Mouse (Mus musculus) stomach, embryonic 16.5 days (tissue): ENCODE data around the gene Tmem176a. TPM values are rescaled to one million over a fixed set of nuclear protein-coding genes. Genes with fewer than 3 reads are reported as not detected.
A peak's percentile ranks its signal among the peaks of the same experiment; 100 is the strongest.

ENCODE experiments used
- ATAC-seq: fragments of 200-750 bp; cut with Nextera tagmentation; 2 replicates; pipeline ENCODE4 v1.8.0; 2017; ENCODE audit warnings: moderate number of reproducible peaks, moderate TSS enrichment; ENCODE audit not compliant: insufficient read depth, low FRiP score
- H3K27ac ChIP-seq: fragments of 300-500 bp; sonication (generic); 2 replicates; pipeline ENCODE4 v1.5.1; 2014; ENCODE audit warnings: low read length
- H3K27me3 ChIP-seq: fragments of 300-500 bp; sonication (generic); 2 replicates; pipeline ENCODE4 v1.6.1; 2014; ENCODE audit warnings: low read length, control low read depth, mixed read lengths; ENCODE audit not compliant: control insufficient read depth, insufficient read depth
- H3K36me3 ChIP-seq: fragments of 300-500 bp; sonication (generic); 2 replicates; pipeline ENCODE4 v1.6.1; 2014; ENCODE audit warnings: low read length; ENCODE audit not compliant: control insufficient read depth, insufficient read depth
- H3K4me1 ChIP-seq: fragments of 300-500 bp; sonication (generic); 2 replicates; pipeline ENCODE4 v1.6.1; 2014; ENCODE audit warnings: low read length, control low read depth, mixed read lengths; ENCODE audit not compliant: control insufficient read depth, insufficient read depth
- H3K4me2 ChIP-seq: fragments of 300-500 bp; sonication (generic); 2 replicates; pipeline ENCODE4 v1.6.1; 2014; ENCODE audit warnings: low read depth, low read length, mixed read lengths
- H3K4me3 ChIP-seq: fragments of 300-500 bp; sonication (generic); replicated peaks from 2 replicates; pipeline ENCODE4 v1.5.1; 2014; ENCODE audit warnings: mild to moderate bottlenecking, low read length
- H3K9ac ChIP-seq: fragments of 300-500 bp; sonication (generic); 2 replicates; pipeline ENCODE4 v1.6.1; 2014; ENCODE audit warnings: low read length
- H3K9me3 ChIP-seq: fragments of 300-500 bp; sonication (generic); replicated peaks from 2 replicates; pipeline ENCODE4 v1.6.1; 2016; ENCODE audit warnings: low read length, control low read depth; ENCODE audit not compliant: control insufficient read depth
- WGBS: fragments of 180-500 bp; shearing (Covaris S2); extraction: QIAGEN DNeasy Blood & Tissue Kit; methylation state at CpG from one replicate; pipeline ENCODE4 v1.1.7; 2014; 5-methylcytosine and 5-hydroxymethylcytosine counted together
- polyA plus RNA-seq: library from polyadenylated mRNA; unstranded; fragments of >200 nt; fragmentation: Nextera tagmentation; extraction: Ambion mirVana; gene quantifications from 2 replicates; pipeline ENCODE4 v1.2.1, GENCODE M21; 2015

The Tmem176a gene
- polyA plus RNA-seq, 1 experiment from 2014 or later = 157 TPM

DNA sequence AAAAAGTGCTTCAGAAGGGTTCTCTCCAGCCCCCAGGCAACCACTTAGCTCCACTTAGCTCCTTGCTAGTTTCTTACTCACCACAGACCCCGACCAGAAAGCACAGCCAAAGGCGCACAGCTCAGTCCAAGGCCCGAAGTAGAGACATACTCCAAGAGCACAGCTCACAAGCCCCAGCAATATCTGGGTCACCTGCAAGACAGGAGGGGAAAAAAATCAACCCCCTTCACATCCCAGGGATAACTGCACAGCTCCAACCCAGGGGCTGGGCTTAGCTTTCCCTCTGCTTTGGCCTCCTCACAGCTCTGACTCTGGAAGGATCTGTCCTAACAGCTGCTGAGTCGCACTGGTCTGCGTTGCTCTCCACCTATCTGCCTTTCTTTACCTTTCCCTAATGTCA lies 4.6 kb upstream of the Tmem176a start:
- Histone ChIP-seq H3K27ac (no peak overlapping the region), H3K4me1 (peaks cover 4% of the 10 kb centered on the region; the same call in 1 of the 2 replicates), H3K27me3 (no peaks in the 10 kb centered on the region), H3K4me3 (no peak overlapping the region), H3K4me2 (no peak overlapping the region), H3K36me3 (peaks cover 40% of the 10 kb centered on the region), H3K9ac (no peak overlapping the region), H3K9me3 (no peaks in the 10 kb centered on the region; the same call in 1 of the 2 replicates)
- no peak for ATAC-seq
- WGBS = 85% methylated on average over 5 of the region's 5 CpGs

DNA sequence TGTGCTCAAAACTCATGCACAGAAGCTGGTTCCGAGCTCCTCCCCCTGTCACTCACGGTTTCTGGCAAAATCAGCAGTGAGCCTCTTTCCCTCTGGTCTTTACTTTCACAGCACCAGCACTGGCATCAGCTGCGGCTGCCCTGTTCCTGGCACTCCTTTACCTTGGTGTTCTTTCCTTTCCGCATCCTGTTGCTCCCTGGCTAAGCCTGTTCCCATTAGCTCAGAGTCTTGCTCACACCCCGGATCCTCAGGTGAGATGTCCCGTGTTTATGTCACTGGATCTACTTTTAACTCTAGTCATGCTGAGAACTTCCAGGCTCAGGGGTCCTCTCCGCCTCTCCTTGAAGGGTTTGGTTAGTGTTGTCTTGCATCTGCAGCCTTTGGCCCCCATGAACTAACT lies 3.2 kb upstream of the Tmem176a start:
- no peak overlapping the region for H3K9ac ChIP-seq
- peaks cover 15% of the 10 kb centered on the region for H3K4me1 ChIP-seq
- no peak overlapping the region for H3K27ac ChIP-seq
- no peak for ATAC-seq
- H3K36me3 ChIP-seq = peaks cover 35% of the 10 kb centered on the region
- WGBS = 78% methylated on average over 7 of the region's 7 CpGs
- H3K4me2 ChIP-seq = no peak overlapping the region
- no peaks in the 10 kb centered on the region; the same call in 1 of the 2 replicates for H3K9me3 ChIP-seq
- no peaks in the 10 kb centered on the region for H3K27me3 ChIP-seq
- H3K4me3 ChIP-seq = no peak overlapping the region

DNA sequence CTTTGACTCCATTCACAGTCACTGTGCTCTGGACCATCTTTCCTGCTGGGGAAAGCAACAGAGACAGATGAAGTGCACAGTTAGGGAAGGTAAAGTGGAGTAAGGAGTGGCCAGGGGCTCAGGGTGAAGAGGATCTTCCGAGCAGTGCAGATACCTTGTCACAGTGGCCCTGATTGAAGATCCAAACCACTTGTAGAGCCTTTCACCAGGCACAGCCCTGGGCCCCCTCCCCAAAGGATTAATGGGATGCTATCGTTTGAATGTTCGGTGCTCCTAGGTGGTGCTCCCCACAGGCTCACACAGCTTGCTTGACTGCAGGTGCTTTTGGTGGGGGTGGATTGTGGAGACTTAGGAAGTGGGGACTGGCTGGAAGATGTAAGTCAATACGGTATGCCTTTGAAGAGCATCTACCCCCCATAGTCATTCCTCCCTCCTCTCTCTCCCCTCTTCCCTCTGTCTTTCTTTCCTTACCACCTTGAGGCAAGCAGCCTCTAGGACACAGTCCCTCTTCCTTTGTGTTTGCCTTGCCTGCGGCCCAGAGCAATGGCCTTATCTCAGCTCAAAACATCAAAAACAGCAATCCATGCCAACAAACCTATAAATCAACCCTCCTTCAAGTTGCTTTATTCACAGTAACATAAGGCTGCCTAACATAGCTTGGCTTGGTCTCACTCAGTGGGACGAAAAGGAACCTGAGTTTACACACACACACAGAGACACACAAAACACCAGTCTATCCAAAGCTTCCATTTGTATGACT lies 2.2 kb upstream of the Tmem176a start:
- WGBS = 63% methylated on average over 6 of the region's 6 CpGs

DNA sequence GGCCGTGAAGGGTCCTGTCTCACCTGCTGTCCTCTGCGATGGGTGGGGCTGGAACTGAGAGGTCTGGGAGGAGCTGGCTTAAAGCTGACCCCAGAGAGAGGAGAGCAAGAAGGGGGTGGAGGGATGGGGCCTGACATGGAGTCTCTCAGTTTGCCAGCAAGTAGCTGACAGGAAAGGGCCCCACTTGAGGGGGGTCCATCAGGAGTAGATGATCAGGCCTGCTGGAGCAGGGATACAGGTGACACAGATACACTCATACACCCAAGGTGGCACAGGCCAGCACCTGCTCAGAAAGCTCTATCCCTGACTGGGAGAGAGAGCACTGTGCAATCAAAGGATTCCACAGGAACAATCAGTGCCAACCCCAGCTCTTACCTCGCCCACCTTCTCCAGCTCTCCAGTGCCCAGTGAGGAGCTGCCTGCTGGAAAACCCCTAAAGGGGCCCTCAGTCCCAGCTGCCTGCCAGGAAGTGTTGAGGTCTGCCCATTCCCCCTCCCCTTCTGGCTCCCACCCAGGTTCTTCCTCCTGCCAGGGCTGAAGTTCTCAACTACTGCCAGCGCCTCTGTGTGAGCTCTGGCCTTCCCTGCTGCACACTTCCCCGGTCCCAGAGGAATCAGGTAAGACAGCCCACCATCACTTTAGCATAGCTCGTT lies 380 bp downstream of the Tmem176a start, which contains the start of gene Tmem176b:
Gene Tmem176b, minus strand, starts transcription at position 524 of the 653 bp plus-strand sequence.
- Histone ChIP-seq H3K9ac (peak within 1 kb of the TSS; percentile 80), H3K27ac (peak within 1 kb of the TSS; percentile 93), H3K9me3 (no peaks in the 10 kb centered on the region), H3K4me3 (peak within 1 kb of the TSS; percentile 59), H3K4me2 (peak within 1 kb of the TSS; percentile 75), H3K27me3 (no peaks in the 10 kb centered on the region), H3K36me3 (peaks cover 8% of the 10 kb centered on the region), H3K4me1 (peaks cover 18% of the 10 kb centered on the region)
- ATAC-seq = peak; percentile 93
- WGBS = 4% methylated on average over 6 of the region's 6 CpGs

More for the DNA sequence above, 2.2 kb upstream of the Tmem176a start:
- H3K9me3 ChIP-seq = no peaks in the 10 kb centered on the region
- no peak overlapping the region for H3K4me3 ChIP-seq
- ATAC-seq = no peak
- H3K36me3 ChIP-seq = peaks cover 25% of the 10 kb centered on the region
- H3K4me1 ChIP-seq = peaks cover 18% of the 10 kb centered on the region
- no peaks in the 10 kb centered on the region for H3K27me3 ChIP-seq
- H3K9ac ChIP-seq = no peak overlapping the region
- no peak overlapping the region for H3K27ac ChIP-seq
- peak overlapping the region; percentile 75 for H3K4me2 ChIP-seq

DNA sequence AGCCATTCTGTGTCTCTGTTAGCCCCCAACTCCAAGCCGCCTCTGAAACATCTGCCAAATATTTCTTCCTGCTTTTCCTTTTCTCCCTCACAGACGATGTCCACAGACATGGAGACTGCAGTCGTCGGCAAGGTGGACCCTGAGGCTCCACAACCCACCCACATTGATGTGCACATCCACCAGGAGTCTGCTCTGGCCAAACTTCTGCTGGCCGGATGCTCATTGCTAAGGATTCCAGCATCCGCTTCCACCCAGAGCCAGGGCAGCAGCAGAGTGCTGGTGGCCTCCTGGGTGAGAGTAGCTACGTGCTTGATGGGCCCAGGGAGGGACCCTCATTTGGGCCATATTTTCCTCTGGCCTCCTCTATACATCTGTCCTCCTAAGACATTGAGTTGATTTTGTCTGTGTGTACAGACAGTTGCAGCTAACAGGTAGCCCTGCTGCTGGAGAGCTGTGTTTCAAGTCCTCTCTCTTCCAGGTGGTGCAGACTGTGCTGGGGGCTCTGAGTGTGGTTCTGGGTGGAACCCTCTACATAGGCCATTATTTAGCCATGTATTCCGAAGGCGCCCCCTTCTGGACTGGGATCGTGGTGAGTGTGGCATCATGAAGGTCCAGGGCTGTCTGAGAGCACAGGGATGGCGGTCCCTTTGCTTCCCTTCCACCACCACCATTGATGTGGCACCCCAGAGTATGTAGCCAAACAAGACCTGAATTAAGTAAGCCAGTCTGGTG lies 1.6 kb downstream of the Tmem176a start:
- Histone ChIP-seq H3K9ac (peak overlapping the region; percentile 80), H3K4me2 (peak overlapping the region; percentile 75), H3K27me3 (no peaks in the 10 kb centered on the region), H3K9me3 (no peaks in the 10 kb centered on the region), H3K4me1 (peaks cover 18% of the 10 kb centered on the region), H3K27ac (peak overlapping the region; percentile 93), H3K36me3 (peaks cover 5% of the 10 kb centered on the region), H3K4me3 (peak overlapping the region; percentile 59)
- no peak for ATAC-seq
- 40% methylated on average over 11 of the region's 11 CpGs for WGBS

DNA sequence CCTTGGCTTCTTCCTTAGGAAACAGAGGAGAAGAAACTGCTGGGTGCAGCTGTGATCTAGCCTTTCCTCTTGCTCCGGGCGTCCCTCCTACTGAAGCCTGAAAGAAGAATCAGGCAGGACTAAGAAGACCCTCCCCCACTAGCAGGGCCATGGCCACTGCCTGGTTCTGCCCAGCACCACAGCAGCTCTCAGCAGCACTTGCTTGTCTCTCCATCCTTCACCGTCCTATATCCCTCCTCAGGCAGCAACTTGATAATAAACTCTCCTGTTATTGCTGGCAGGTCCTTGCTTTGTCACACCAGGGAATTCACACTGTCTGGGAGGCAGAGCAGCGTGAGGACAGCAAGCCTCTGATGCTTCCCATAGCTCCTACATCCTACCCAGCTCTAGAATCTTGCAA lies 4.4 kb downstream of the Tmem176a start:
- Histone ChIP-seq H3K27me3 (no peaks in the 10 kb centered on the region), H3K4me3 (no peak overlapping the region), H3K9ac (no peak overlapping the region), H3K4me1 (peaks cover 14% of the 10 kb centered on the region), H3K4me2 (no peak overlapping the region), H3K9me3 (no peaks in the 10 kb centered on the region), H3K27ac (no peak overlapping the region), H3K36me3 (peaks cover 5% of the 10 kb centered on the region; the same call in 1 of the 2 replicates)
- no peak for ATAC-seq
- 71% methylated on average over 4 of the region's 4 CpGs for WGBS

DNA sequence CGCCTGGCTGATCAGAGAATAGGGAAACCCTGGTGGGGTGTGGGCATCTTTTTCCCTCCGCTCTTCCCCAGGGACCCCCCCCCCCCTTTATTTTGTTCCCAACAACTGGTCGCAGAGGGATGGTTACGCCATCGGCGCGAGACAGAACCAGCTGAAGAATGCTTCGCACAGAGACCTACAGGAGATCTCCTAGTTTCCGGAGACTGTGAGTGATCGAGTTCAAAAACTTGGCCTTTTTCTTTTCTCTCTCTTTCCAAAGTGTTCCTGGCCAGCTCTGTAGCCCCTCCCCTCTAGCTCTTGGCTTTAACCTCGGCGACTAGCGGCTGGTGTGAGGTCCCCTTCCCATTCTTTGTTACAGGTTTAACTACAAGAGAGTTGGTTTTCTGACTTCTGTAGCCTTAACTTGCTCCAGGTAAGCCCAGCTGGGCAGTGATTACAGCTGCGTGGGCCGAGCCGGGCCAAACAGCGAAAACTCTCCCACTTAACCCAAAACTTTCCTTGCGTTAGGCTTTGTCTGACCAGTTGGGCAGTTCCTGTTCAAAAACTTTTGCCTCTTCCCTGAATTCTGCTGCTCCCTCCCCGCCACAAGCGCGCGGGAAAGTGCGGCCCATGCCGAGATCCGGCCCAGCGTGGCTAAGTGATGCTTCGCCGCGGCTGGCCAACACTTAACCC lies 11.2 kb downstream of the Tmem176a start:
- Histone ChIP-seq H3K27me3 (no peaks in the 10 kb centered on the region), H3K4me2 (peak overlapping the region; percentile 60), H3K9ac (peak overlapping the region; percentile 72), H3K9me3 (no peaks in the 10 kb centered on the region), H3K27ac (peak overlapping the region; percentile 93), H3K4me1 (no peaks in the 10 kb centered on the region), H3K4me3 (peak overlapping the region; percentile 44), H3K36me3 (no peaks in the 10 kb centered on the region)
- peak; percentile 83; the same call in 1 of the 2 replicates for ATAC-seq
- WGBS = 1% methylated on average over 29 of the region's 29 CpGs

DNA sequence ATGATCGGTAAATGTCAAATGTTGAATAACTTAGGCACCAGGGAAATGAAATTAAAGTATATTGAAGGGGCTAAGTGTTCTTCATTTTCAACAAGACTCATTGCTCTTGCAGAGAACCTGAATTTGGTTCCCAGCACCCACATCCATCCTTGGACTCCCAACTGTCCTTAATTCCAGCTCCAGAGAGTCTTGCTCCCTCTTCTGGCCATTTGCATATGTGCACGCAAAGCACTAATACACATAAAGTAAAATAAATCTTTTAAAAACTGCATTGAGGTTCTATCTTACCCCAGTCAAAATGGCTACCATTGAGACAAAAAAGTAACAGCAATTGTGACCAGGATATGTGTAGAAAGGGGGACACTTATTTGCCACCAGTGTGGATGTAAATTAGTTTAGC lies 13.4 kb downstream of the Tmem176a start:
- Histone ChIP-seq H3K27ac (no peak overlapping the region), H3K4me3 (no peak overlapping the region), H3K4me1 (peaks cover 4% of the 10 kb centered on the region; the same call in 1 of the 2 replicates), H3K9ac (no peak overlapping the region), H3K9me3 (no peaks in the 10 kb centered on the region), H3K36me3 (no peaks in the 10 kb centered on the region), H3K4me2 (no peak overlapping the region), H3K27me3 (no peaks in the 10 kb centered on the region)
- no peak for ATAC-seq
- 95% methylated on average over 2 of the region's 2 CpGs for WGBS
